Mouse (Mus musculus): ENCODE data around the gene Mlxip.

Mlxip gene

GRCm38 (mm10) chr5:123432305-123432874 is 37.8 kb downstream of the Mlxip start:
- DNase-seq (ENCODE audit: low spot score): no peak

GRCm38 (mm10) chr5:123436071-123436779 is 41.6 kb downstream of the Mlxip start:
- no peak for DNase-seq (ENCODE audit: low spot score)

GRCm38 (mm10) chr5:123436780-123437175 is 42.2 kb downstream of the Mlxip start:
- DNase-seq (ENCODE audit: low spot score): no peak

- DNase-seq (ENCODE audit: low spot score): no peak
Observed at GRCm38 (mm10) chr5:123438381-123438780, 43.8 kb downstream of the Mlxip start.

- no peak for DNase-seq (ENCODE audit: low spot score)
Observed at GRCm38 (mm10) chr5:123439312-123439711, 44.7 kb downstream of the Mlxip start.

GRCm38 (mm10) chr5:123439941-123440340 is 45.3 kb downstream of the Mlxip start:
- DNase-seq (ENCODE audit: low spot score): no peak

GRCm38 (mm10) chr5:123440664-123441063 is 46.1 kb downstream of the Mlxip start:
- DNase-seq (ENCODE audit: low spot score): no peak

GRCm38 (mm10) chr5:123442283-123442682 is 47.7 kb downstream of the Mlxip start:
- no peak for DNase-seq (ENCODE audit: low spot score)

GRCm38 (mm10) chr5:123444069-123444468 is 49.5 kb downstream of the Mlxip start:
- DNase-seq (ENCODE audit: low spot score): no peak

GRCm38 (mm10) chr5:123444849-123445334 is 50.3 kb downstream of the Mlxip start:
- DNase-seq (ENCODE audit: low spot score): no peak

- DNase-seq (ENCODE audit: low spot score): no peak
Observed at GRCm38 (mm10) chr5:123451886-123452285, 57.3 kb downstream of the Mlxip start.

- no peak for DNase-seq (ENCODE audit: low spot score)
Observed at GRCm38 (mm10) chr5:123461420-123461819, 66.8 kb downstream of the Mlxip start.

- no peak for DNase-seq (ENCODE audit: low spot score)
Observed at GRCm38 (mm10) chr5:123464638-123465037, 70.0 kb downstream of the Mlxip start.

GRCm38 (mm10) chr5:123470784-123471400 is 76.3 kb downstream of the Mlxip start:
- no peak for DNase-seq (ENCODE audit: low spot score)

- DNase-seq (ENCODE audit: low spot score): no peak
Observed at GRCm38 (mm10) chr5:123473817-123474216, 79.2 kb downstream of the Mlxip start.

GRCm38 (mm10) chr5:123487659-123488395 is 93.2 kb downstream of the Mlxip start:
- DNase-seq (ENCODE audit: low spot score): no peak

GRCm38 (mm10) chr5:123489112-123489785 is 94.7 kb downstream of the Mlxip start, which contains the start of the genes Lrrc43 and Il31:
Gene Lrrc43, plus strand, starts transcription at chr5:123489305.
Gene Il31, minus strand, starts transcription at chr5:123489489.
- DNase-seq (ENCODE audit: low spot score): no peak

- no peak for DNase-seq (ENCODE audit: low spot score)
Observed at GRCm38 (mm10) chr5:123489935-123490334, 95.3 kb downstream of the Mlxip start.

GRCm38 (mm10) chr5:123499717-123500116 is 105.1 kb downstream of the Mlxip start:
- no peak for DNase-seq (ENCODE audit: low spot score)

- DNase-seq (ENCODE audit: low spot score): no peak
Observed at GRCm38 (mm10) chr5:123501973-123502372, 107.4 kb downstream of the Mlxip start.
